Mouse (Mus musculus) stomach, postnatal 0 days (tissue): ENCODE data around the gene Ldb2. TPM values are rescaled to one million over a fixed set of nuclear protein-coding genes. Genes with fewer than 3 reads are reported as not detected.

Source experiments
- ATAC-seq: fragments of 200-750 bp; cut with Nextera tagmentation; 2 replicates; pipeline ENCODE4 v1.8.0; 2017; ENCODE audit not compliant: low FRiP score, low TSS enrichment
- DNase-seq: peaks from one replicate; pipeline ENCODE4 v3.0.0-alpha.2; 2016; ENCODE audit warnings: low spot score
- H3K27ac ChIP-seq: fragments of 300-500 bp; sonication (generic); replicated peaks from 2 replicates; pipeline ENCODE4 v1.5.1; 2014; ENCODE audit warnings: mild to moderate bottlenecking, control low read depth
- H3K27me3 ChIP-seq: fragments of 300-500 bp; sonication (generic); 2 replicates; pipeline ENCODE4 v1.6.1; 2014; ENCODE audit warnings: low read length; ENCODE audit not compliant: control insufficient read depth, insufficient read depth
- H3K36me3 ChIP-seq: fragments of 300-500 bp; sonication (generic); 2 replicates; pipeline ENCODE4 v1.6.1; 2014; ENCODE audit warnings: low read length, mixed read lengths; ENCODE audit not compliant: control insufficient read depth, insufficient read depth
- H3K4me1 ChIP-seq: fragments of 300-500 bp; sonication (generic); replicated peaks from 2 replicates; pipeline ENCODE4 v1.6.1; 2014; ENCODE audit warnings: antibody characterized with exemption; ENCODE audit not compliant: control insufficient read depth, insufficient read depth
- H3K4me2 ChIP-seq: fragments of 300-500 bp; sonication (generic); replicated peaks from 2 replicates; pipeline ENCODE4 v1.6.1; 2014; ENCODE audit warnings: low read depth, mild to moderate bottlenecking, control low read depth, moderate library complexity
- H3K4me3 ChIP-seq: fragments of 300-500 bp; sonication (generic); 2 replicates; pipeline ENCODE4 v1.5.1; 2014; ENCODE audit warnings: low read depth, low read length, control low read depth
- H3K9ac ChIP-seq: fragments of 300-500 bp; sonication (generic); 2 replicates; pipeline ENCODE4 v1.6.1; 2014; ENCODE audit warnings: mild to moderate bottlenecking, low read length, control low read depth, mixed read lengths
- H3K9me3 ChIP-seq: fragments of 300-500 bp; sonication (generic); 2 replicates; pipeline ENCODE4 v1.6.1; 2016; ENCODE audit warnings: low read length; ENCODE audit not compliant: control insufficient read depth
- CTCF ChIP-seq: IDR thresholded peaks from 2 replicates; pipeline ENCODE4 v1.5.1; 2016; ENCODE audit warnings: antibody characterized with exemption, low read depth, mild to moderate bottlenecking, moderate library complexity
- EP300 ChIP-seq: optimal IDR thresholded peaks from 2 replicates; pipeline ENCODE3; 2016; ENCODE audit warnings: antibody characterized with exemption
- WGBS: fragments of 180-500 bp; shearing (Covaris S2); extraction: QIAGEN DNeasy Blood & Tissue Kit; methylation state at CpG from one replicate; pipeline ENCODE4 v1.1.7; 2014; 5-methylcytosine and 5-hydroxymethylcytosine counted together
- polyA plus RNA-seq: library from polyadenylated mRNA; unstranded; fragments of >200 nt; fragmentation: Nextera tagmentation; extraction: Ambion mirVana; gene quantifications from 2 replicates; pipeline ENCODE4 v1.2.1, GENCODE M21; 2015

The Ldb2 gene
- polyA plus RNA-seq, 1 experiment from 2014 or later = 14.4 TPM

DNA sequence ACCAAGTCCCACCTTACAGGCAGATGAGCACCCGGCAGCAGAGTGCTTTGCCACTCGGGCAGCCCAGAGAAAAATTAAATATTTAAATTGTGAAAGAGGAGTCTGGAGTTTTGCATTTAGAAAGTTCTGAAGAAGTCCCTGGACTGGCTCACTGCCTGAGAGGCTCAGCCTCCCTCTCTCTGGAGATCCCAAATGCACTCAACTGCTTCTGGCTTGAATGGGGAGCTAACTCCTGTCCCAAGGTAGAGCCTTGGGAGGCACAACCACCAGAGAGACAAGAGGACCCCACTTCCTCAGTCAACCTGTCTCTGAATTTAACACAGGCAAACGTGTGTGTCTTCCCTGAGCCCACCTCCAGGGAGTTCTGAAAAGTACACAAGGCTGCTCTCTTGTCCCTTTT is 987 bp downstream of the Ldb2 start:
- ATAC-seq = no peak
- DNase-seq = no peak
- H3K36me3 ChIP-seq = no peaks in the 10 kb centered on the region
- no peaks in the 10 kb centered on the region for H3K9me3 ChIP-seq
- H3K4me1 ChIP-seq = no peaks in the 10 kb centered on the region
- no peaks in the 10 kb centered on the region for H3K27me3 ChIP-seq
- TF ChIP-seq EP300 (no peak), CTCF (no peak)
- peak overlapping the region; percentile 53 for H3K27ac ChIP-seq
- peak overlapping the region; percentile 56 for H3K9ac ChIP-seq
- 2% methylated on average over 3 of the region's 3 CpGs for WGBS
- H3K4me3 ChIP-seq = peak overlapping the region; percentile 43
- peak overlapping the region; percentile 52 for H3K4me2 ChIP-seq

DNA sequence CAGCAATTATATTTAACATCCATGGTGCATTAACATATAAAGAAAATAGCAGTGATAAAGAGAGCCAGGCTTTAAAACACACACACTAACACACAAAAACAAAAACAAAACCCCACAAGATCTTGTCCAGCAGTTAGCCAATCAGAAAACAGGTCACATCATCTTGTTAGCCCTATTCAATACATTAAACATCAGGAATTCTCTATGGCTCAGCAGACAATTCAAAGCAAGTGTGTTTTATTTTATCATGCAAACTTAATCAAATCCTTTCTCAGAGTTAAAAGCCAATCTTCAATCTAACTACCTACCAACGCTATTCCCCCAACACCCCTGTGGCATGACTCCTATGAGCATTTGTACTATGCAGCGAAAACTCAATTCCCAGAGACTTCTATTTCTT is 1.4 kb downstream of the Ldb2 start:
- TF ChIP-seq EP300 (no peak), CTCF (no peak)
- peak overlapping the region; percentile 53 for H3K27ac ChIP-seq
- no peaks in the 10 kb centered on the region for H3K9me3 ChIP-seq
- no peaks in the 10 kb centered on the region for H3K27me3 ChIP-seq
- peak overlapping the region; percentile 43 for H3K4me3 ChIP-seq
- no peak for ATAC-seq
- H3K9ac ChIP-seq = peak overlapping the region; percentile 56
- DNase-seq = no peak
- WGBS = 9% methylated on average over 2 of the region's 2 CpGs
- no peaks in the 10 kb centered on the region for H3K4me1 ChIP-seq
- H3K4me2 ChIP-seq = peak overlapping the region; percentile 52
- H3K36me3 ChIP-seq = no peaks in the 10 kb centered on the region

DNA sequence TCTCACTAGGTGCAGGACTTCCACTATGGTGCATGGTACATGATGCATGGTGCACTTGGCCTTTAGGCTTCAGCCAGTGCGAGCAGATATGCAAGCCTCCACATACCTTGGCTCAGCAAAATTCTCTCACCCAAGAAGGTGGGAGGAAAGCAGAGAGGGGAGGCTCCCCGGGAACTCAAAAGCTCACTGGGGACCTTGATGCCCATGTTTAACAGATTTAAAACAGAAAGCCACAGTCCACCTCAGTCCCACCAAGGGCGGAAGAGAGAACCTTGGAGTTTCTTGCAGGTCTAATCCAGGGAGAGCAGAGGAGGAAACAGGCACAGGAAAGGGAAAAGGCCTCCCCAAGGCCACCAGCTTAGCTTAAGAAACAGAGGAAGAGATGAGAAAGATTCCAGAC is 14.9 kb downstream of the Ldb2 start:
- 71% methylated on average over 3 of the region's 3 CpGs for WGBS
- no peaks in the 10 kb centered on the region for H3K9me3 ChIP-seq
- no peak overlapping the region for H3K9ac ChIP-seq
- TF ChIP-seq EP300 (no peak), CTCF (no peak)
- H3K27ac ChIP-seq = no peak overlapping the region
- no peak overlapping the region for H3K4me2 ChIP-seq
- ATAC-seq (no peak), DNase-seq (no peak)
- H3K36me3 ChIP-seq = no peaks in the 10 kb centered on the region
- 0 out of 2 replicates have a peak, but pooled peaks cover 3% of the 10 kb centered on the region for H3K4me1 ChIP-seq
- H3K27me3 ChIP-seq = no peaks in the 10 kb centered on the region
- no peak overlapping the region for H3K4me3 ChIP-seq

- no peak overlapping the region for H3K9ac ChIP-seq
- H3K36me3 ChIP-seq = no peaks in the 10 kb centered on the region
- H3K4me3 ChIP-seq = no peak overlapping the region
- no peak for ATAC-seq
- TF ChIP-seq EP300 (no peak), CTCF (no peak)
- no peak for DNase-seq
- H3K27me3 ChIP-seq = no peaks in the 10 kb centered on the region
- 78% methylated on average over 4 of the region's 4 CpGs for WGBS
- no peaks in the 10 kb centered on the region for H3K9me3 ChIP-seq
- H3K27ac ChIP-seq = no peak overlapping the region
- no peaks in the 10 kb centered on the region for H3K4me1 ChIP-seq
- H3K4me2 ChIP-seq = no peak overlapping the region
Measured at GRCm38 (mm10) chr5:44779340-44779739, 20.1 kb downstream of the Ldb2 start.

GRCm38 (mm10) chr5:44768472-44768871 is 31.0 kb downstream of the Ldb2 start:
- no peak for TF ChIP-seq CTCF
- no peak for TF ChIP-seq EP300
- no peaks in the 10 kb centered on the region for H3K4me1 ChIP-seq
- no peak overlapping the region for H3K4me2 ChIP-seq
- 70% methylated on average over 8 of the region's 8 CpGs for WGBS
- ATAC-seq (no peak), DNase-seq (no peak)
- no peaks in the 10 kb centered on the region for H3K27me3 ChIP-seq
- H3K36me3 ChIP-seq = no peaks in the 10 kb centered on the region
- H3K9me3 ChIP-seq = no peaks in the 10 kb centered on the region
- no peak overlapping the region for H3K4me3 ChIP-seq
- no peak overlapping the region for H3K27ac ChIP-seq
- no peak overlapping the region for H3K9ac ChIP-seq

GRCm38 (mm10) chr5:44764911-44765310 is 34.6 kb downstream of the Ldb2 start:
- DNase-seq = peak; percentile 39
- WGBS = 53% methylated on average over 7 of the region's 7 CpGs

More at GRCm38 (mm10) chr5:44764911-44765310, 34.6 kb downstream of the Ldb2 start:
- Histone ChIP-seq H3K9me3 (no peaks in the 10 kb centered on the region), H3K4me1 (no peaks in the 10 kb centered on the region), H3K27ac (no peak overlapping the region), H3K27me3 (no peaks in the 10 kb centered on the region), H3K36me3 (no peaks in the 10 kb centered on the region), H3K4me2 (no peak overlapping the region), H3K4me3 (no peak overlapping the region), H3K9ac (no peak overlapping the region)
- ATAC-seq = peak; percentile 87
- TF ChIP-seq EP300 (no peak), CTCF (no peak)
